Mouse (Mus musculus): ENCODE data around the gene Pfn1.

The Pfn1 gene

DNA sequence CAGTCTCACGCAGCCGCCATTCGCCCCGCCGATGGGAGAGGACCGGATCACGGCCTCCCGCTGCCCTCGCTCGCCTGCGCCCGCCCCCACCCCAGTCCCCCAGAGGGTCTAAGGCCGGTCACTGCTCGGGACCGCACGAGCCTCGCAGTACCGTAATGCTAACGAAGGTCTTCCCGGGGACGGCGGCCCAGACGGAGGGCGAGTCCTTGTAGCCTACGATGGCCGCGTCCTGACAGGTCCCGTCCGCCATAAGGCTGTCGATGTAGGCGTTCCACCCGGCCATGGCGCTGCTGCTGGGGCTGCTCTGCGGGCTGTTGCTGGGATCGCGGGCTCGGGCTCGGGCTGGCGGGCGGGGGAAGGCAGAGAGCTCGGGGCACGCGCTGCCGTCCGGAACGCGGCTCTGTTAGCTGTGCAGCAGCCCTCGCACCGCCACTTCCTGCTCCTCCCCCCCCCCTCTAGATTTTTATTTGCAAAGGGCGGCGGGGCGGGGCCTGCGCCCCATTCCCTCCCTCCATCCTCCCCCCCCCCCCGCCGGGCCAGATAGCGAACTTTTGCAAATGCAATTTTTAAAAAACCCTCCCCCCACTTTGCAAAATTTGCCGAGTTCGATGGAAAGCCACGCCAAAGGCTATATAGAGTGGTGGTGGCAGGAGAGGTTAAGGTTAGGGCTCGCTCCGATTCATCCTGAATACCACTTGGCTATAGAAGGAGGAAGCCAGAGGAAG, at the start of gene Pfn1:
TSS of gene Pfn1 (minus strand) at position 447 of the 725 bp plus-strand sequence.
- DNase-seq (ENCODE audit: low spot score) = no peak

DNA sequence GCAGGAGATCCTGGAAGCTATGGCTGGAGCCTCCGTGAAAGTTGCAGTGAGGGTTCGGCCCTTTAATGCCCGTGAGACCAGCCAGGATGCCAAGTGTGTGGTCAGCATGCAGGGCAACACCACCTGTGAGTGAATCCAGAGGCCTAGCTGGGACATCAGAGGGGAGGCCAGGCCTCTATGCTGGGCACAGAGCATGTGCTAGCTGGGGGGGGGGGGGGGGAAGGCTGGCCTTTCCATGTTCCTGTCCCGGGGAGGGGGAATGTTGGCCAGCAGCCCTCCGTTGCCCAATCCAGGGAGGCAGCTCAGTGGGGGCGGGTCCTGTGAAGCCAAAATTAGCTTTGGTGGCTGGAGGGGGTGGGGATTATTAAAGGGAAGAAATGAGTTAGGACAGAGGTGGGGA, 48.3 kb upstream of the Pfn1 start:
- no peak for DNase-seq (ENCODE audit: low spot score)

DNA sequence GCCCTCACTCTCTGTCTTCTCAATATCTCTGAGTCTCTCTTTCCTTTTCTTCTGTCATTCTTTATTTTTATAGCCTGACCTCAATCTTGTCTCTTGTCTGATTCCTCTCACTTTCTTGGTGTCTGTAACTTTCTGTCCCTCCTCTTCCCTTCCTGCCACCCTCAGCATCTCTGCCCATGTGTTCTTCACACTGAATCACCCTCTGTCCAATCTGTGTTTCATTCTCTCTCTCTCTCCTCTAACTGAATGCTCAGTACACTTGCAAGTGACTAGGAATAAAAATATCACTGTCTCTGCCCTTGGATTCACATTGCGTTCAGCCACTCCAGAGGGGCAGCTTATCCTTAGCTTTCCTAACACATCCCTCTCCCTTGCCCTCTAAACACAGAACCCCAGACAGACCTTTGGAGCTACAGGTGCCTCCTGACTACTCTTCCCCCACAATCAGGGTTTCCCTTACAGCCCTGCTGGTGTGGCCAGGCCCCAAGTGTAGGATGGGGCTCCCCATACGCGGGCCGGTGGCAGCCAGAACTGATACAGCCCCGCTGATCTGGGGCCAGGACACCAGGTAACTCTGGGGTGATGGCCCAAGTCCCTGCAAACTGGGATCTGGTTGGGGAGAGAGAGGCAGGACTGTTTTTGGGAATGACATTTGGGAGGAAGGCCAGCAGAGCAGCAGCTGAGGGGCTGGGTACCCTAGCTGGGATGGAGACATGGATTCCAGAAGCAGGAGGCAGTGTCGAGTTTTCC, 47.7 kb upstream of the Pfn1 start:
- no peak for DNase-seq (ENCODE audit: low spot score)

DNA sequence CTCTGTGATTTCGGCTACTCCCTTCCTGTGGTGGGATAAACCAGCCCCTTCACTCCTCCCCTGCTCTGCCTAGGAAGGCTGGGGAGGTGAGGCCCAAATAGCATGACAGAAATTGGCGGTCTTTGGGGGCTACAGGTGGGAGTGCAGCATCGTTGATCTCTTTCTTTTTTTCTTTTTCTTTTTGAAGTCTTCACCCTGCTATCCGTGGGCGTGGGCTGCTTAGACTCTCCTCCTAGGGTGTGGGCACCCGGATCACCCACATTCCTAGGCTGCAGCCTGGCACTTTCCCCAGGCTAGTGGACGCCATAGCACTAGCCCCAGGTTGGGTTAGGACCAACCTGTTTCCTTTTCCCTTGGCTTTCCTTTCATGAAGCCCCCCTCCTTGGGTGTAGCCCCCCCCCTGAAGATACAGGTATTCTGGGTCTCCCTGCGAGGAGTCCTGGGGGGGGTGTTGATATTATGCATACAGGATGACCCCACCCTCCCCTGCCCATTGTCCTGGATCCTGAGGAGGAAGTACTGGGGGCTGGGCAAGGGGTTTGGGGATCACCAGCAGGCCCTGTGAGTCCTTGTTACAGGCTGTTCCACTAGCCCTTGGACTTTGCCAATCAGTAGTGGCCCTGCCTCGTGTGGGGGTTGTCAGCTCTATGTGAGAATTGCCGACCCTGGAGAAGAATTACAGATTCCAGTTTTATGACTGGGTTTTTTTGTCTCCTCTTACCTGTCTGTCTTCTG, 46.9 kb upstream of the Pfn1 start:
- DNase-seq (ENCODE audit: low spot score) = no peak

DNA sequence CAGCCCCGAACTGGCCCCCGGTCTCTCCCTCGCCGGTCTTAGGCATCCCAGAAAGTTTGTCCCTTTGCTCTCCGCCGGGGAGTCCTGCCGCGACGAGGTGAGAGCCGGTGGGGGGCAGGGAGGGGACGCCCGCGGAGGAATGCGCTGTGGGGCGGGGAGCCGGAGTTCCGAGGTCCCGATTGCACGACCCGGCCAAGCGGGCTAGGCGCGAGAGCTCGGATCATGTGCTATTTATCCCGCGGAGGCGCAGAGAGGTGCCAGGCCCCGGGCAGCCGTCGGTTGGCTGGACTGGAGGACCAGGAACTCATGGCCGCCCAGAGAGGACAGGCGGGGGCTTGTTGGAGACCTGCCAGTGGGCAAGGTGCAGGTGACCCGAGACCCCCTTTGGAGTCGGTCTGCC, 46.2 kb upstream of the Pfn1 start:
- DNase-seq (ENCODE audit: low spot score) = no peak

DNA sequence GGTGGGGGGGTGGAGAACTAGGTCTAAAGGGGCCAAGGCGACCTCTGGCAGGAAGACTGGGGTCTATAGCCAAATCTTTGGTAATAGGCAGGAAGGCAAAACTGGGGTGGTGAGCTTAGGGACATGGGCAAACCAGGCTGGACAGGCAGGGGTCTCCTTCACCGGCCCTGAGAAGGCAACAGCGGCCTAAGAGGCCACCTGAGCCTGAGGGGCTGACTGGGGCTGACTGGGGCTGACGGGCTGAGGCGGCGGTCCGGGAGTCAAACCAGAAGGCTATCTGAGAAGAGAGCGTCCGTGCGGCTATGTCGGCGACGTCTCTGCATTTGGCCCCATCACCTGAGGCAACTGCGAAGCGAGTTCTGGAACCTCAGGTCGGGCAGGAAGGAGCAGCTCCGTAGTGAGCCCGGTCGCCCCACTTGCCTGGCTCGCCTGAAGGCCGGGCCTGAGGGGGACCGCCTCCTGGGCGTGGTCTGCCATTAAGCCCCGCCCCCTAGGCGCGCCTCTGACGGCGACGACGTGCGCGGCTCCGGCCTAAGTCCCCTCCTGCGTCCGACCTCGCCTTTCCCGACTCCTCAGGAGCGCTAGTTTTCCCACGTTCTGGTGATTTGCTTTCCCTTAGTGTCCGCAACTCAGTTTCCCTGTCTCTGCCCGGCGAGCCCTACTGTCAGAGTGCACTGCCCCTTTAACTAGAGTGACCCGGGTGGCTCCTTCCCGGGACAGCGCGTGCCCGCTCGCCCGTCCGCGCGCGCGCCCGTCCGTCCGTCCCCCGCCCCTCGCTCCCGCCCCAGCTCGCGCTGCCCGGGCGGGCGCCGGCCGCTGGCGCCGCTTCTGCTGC, 45.5 kb upstream of the Pfn1 start, which contains the start of the genes Inca1 and Kif1c:
TSS of gene Inca1 (minus strand) at position 434 of the 835 bp plus-strand sequence.
TSS of gene Kif1c (plus strand) at position 827 of the 835 bp plus-strand sequence.
- peak; percentile 81 for DNase-seq (ENCODE audit: low spot score)

DNA sequence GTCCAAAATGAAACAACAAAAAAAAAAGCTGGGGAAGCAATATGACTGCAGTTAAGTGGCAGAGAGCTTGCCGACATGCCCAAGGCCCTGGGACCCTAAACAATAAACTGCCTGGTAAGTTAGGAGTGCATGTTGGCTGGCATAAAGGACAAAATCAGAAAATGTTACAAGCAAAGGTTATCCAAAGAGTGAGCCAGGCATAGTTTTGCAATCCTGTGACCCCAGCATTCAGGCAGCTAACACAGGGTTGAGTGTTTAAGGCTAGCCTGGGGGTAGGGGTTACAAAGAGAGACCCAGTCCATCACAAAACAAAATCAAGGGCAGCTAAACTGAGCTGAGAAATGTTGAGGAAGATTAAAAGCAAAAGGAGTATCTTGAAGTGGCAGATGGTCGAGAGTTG, 44.6 kb upstream of the Pfn1 start:
- DNase-seq (ENCODE audit: low spot score) = no peak

DNA sequence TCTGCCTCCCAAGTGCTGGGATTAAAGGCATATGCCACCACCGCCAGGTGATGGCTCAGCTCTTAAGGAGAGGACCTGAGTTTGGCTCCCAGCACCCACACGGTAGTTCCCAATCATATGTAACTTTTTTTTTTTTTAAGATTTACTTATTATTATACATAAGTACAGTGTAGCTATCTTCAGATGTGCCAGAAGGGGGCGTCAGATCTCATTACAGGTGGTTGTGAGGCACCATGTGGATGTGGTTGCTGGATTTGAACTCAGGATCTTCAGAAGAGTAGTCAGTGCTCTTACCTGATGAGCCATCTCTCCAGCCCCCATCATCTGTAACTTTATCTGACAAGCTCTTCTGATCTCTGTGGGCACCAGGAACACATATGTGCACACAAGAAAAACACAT, 42.9 kb upstream of the Pfn1 start:
- no peak for DNase-seq (ENCODE audit: low spot score)

DNA sequence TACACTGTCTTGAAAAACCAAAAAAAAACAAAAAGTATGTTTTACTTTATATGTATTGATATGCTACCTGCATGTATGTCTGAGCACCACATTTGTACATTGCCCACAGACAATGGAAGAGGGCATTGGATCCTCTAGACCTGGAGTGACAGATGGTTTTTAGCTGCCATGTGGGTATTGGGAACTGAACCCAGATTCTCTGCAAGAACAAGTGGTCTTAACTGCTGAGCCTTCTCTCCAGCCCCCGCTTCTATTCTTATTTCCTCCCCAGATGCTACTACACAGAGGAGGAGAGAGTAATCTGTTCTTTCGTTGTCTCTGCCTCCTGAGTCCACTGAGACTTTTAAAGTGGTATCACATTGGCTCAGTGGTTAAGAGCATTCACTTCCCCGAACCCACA, 39.1 kb upstream of the Pfn1 start:
- no peak for DNase-seq (ENCODE audit: low spot score)

DNA sequence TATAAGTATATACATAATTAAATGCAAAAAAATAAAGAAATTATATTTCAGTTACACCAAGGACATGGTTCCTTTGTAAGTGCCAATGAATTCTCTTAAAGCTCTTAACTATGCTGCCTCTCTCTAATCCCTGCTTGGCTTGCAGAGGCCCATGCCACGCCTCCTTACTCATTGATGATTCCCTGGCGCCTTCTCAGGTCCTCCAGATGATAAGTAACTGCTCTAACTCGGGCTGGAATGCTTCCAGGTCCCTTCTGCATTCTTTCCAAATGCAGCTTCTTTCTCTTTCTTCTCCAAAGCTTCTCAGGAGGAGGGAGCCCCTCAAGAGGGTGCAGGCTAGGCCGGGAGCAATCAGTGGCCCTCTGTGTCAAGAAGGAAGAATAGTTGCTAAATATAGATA, 35.1 kb upstream of the Pfn1 start:
- DNase-seq (ENCODE audit: low spot score) = no peak

DNA sequence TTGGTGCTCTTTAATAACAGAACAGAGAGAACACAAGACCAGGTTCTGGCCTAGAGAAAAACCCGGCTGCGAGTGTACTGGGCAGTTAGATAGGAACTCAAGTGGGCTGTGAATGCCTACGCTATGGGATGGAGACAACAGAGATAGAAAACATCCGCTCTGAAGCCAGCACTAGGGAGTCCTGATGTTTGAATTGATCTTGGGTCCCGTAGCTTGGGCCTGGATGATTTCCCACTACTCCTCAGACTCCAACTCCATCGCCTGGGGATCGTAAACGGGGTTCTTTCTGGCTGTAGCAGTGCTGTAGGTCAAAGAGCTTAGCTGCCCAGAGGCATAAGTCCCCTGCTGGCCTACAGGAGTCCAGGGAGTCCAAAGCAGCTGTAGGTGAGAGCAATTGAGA, 33.9 kb upstream of the Pfn1 start:
- no peak for DNase-seq (ENCODE audit: low spot score)

DNA sequence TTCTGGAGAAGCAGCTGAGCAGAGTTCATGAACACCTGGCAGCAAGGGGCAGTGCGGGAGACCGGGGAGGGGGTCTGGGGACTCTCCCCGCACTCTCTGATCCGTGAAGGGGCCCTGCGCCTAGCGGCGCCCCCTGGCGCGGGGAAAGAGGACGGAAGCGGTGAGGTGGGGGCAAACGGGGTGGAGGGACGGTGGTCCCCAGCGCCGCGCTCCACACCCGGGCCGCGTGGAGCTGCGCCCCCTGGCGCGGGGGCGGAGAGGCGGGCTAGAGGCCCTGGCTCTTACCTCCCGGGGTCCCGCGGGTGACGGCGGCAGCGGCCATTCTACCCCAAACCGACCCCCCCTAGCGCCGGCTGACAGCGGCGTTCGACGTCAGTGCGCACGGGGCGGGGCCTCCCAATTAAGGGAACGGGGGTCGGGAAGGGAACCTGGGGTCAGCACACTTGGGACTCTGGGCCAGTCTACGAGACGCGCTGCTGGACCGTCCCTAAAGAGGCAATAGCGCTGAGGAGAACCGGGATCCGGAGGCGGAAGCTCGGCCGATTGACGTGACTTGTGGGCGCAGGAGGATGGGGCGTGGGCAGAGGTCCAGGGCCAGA, 33.3 kb upstream of the Pfn1 start, which contains the start of gene Camta2:
TSS of gene Camta2 (minus strand) at position 505 of the 599 bp plus-strand sequence.
- no peak for DNase-seq (ENCODE audit: low spot score)

DNA sequence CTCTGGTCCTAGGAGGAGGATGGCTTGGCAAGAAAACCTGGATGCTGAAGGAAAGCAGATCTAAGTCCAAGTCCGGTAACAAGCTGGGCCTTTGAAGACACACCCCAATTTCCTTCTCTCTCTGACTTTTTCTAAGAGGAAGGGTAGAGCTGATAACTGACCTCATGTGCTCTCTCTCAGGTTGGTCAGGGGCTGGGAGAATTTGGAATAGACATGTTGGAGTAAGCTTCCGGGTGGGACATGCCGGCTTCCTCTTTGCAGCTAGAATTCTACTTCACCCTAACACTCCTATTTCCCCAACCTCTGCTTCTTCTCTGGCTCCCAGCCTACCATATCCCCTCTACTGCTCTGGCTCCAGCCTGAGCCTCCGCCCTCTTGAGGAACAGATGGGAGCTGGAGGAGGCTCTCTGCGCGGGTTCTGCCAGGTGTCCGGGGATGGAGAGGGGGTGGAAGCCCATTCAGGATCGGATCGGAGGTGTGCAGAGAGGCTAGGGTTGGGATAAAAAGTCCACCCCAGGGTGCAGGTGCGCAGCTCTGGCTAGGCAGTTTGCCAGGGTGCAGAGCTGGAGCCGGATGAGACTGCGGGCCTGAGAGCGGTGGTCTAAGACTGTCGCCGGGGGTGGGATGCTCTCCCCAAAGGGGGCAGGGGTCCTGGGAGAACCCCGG, 32.6 kb upstream of the Pfn1 start:
- no peak for DNase-seq (ENCODE audit: low spot score)

DNA sequence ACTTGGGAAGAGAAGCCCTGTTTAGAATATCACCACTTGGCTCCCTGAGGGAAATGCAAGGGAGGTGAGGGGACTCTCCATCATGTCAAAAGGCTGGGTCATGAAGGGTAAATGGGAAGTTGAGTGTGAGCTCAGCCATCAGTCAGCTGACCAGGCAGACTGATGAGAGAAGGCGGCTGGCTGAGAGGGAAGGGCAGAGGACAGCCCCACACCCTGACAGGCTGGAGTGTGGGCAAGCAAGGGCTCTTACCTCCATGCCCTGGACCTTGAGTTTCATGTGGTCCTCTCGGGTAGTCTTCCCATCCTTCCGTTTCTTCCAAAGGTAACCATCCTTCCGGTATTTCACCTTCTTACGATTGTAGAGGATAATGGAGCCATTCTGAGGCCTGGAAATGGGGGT, 29.2 kb upstream of the Pfn1 start:
- no peak for DNase-seq (ENCODE audit: low spot score)

DNA sequence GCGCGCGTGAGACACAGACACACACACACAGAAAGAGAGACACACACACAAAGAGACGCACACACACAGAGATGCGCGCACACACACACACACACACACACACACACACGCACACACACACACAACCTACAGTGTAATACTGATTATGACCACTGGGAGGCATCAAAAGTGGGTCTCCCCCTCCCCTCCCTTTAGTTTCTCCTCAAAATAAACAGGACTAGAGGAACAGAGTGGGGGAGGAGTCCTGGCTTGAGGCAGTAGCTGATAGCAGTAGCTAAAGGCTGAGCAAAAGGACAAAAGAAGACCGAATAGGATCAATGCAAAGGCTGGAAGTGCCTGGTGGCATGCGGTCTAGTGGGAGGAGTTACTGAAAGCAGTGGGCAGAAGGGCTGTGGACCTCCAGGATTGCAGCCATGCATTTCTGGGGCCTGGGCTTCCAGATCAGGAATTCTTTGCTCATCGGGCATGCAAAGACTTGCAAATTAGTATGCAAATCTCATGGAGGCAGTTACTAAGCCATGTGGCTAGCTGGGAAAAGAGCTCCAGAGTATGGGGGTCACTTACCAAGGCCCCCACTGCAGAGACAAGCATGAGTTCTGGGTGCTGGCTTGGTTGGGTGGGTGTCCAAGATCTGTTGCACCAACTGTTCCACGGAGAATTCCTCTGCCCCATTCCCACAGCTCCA, 27.6 kb upstream of the Pfn1 start:
- DNase-seq (ENCODE audit: low spot score) = no peak

DNA sequence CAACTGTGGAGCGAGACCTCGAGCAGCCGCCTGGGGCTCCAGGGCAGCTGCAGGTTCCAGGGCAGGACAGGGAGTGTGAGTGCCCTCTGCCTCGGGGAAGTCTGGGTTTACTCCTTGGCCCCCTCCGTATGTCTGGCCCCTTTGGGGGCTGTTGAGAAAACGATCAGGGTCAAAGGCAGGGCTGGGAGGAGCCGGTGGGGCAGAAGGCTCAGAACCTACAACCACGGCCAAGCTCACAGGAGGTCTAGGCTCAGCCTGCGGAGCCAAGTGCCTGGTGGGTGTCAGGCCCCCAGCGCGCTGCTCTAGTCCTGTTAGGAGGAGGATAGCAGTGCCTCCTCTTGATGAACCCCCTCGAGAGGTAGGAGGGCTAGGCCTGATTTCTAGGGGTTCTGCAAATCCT, 26.7 kb upstream of the Pfn1 start:
- DNase-seq (ENCODE audit: low spot score) = no peak

DNA sequence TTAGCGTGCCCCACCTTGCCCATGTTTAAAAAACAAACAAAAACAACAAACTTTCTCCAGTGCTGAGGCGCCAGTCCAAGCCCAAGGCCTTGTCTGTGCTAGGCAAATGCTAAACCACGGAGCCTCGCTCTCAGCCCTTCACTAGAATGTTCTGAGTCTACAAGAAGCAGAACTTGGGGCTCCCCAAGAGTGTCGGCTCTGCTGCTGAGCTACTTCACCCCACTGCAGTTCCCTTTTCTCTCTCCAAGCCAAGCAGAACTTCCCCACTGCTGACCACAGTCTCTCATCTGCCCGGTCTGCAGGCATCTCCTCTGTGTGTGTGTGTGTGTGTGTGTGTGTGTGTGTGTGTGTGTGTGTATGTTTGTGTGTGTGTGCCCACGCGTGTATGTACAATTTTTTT, 25.4 kb upstream of the Pfn1 start:
- DNase-seq (ENCODE audit: low spot score) = no peak

DNA sequence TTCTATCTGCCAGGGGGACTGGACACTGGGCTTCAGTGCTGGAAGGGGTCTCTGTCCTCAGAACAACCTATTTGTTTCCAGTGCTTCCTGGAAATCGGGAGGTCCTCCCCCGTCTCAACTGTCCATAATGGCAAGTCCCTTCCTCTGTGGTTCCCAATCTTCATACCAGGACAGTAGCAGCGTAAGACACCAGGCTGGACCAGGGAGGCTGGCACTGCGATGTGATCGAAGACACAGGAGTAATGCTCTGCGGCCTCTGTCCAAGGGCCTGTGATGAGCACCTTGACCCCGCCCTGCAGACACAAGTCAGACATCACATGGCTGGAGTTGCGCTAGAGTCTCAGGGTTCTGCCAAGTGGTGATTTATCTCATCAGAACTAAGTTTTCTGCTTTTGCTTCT, 24.9 kb upstream of the Pfn1 start:
- no peak for DNase-seq (ENCODE audit: low spot score)

DNA sequence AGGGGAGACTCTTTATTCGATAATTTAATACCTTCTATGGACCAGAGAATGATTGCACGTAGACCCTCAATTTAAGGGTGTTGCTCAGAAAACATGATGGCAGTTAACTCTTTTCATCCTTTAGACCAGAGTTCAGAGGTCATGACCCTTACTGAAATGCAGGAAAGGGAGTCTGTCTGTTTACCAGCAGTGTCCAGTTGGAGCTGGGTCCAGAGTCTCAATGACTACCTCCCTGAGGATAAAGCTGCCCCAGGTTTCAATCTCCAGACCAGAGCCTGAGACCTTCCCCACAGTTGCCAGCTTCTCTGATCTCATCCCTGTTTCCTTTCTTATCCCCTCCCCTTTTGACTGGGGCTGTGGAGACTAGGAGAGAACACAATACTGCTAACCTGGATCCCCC, 24.1 kb upstream of the Pfn1 start:
- DNase-seq (ENCODE audit: low spot score) = no peak

DNA sequence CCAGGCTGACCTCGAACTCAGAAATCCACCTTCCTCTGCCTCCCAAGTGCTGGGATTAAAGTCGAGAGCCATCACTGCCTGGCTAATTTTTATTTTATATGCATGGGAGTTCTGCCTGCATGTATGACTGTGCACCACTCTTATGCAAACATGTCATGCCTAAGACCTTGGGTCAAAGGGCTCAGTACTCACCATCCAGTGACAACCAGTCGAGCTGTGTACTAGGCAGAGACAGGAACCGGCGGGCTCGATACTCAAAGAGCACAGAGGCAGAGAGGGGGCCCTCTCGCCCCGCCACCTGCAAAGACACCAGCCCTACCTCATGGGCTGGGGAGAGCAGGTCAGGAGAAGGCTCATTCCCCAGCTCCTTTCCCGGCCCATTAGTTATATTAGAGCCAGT, 23.6 kb upstream of the Pfn1 start:
- no peak for DNase-seq (ENCODE audit: low spot score)

All from layer of hippocampus, adult 9-10 months (tissue).